Mouse (Mus musculus) adrenal gland, postnatal 25 days (tissue): Measurements from ENCODE around the gene Got2. TPM values are rescaled to one million over a fixed set of nuclear protein-coding genes. Genes with fewer than 3 reads are reported as not detected.
"Not testable (repeated sequence)": the region's sequence is repeated elsewhere in the genome, so short reads cannot be mapped to it uniquely, and the experiment has no call there.

ENCODE experiments used
- DNase-seq: peaks from one replicate; pipeline ENCODE4 v3.0.0; 2021; ENCODE audit warnings: mixed read lengths
- total RNA-seq: library from RNA; stranded (reverse); gene quantifications from 2 replicates; pipeline ENCODE4 v1.2.3, GENCODE M21; 2021

Got2 gene
- total RNA-seq, 1 experiment from 2014 or later, result 127 TPM

GRCm38 (mm10) chr8:95871690-95872089 is 16.7 kb downstream of the Got2 start:
- no peak for DNase-seq

- DNase-seq, result not testable (repeated sequence)
Measured at GRCm38 (mm10) chr8:95864851-95865250, 23.5 kb downstream of the Got2 start.

GRCm38 (mm10) chr8:95863761-95864440 is 24.4 kb downstream of the Got2 start:
- DNase-seq, result not testable (repeated sequence)

- no peak for DNase-seq
Measured at GRCm38 (mm10) chr8:95854174-95854573, 34.2 kb downstream of the Got2 start.

DNA sequence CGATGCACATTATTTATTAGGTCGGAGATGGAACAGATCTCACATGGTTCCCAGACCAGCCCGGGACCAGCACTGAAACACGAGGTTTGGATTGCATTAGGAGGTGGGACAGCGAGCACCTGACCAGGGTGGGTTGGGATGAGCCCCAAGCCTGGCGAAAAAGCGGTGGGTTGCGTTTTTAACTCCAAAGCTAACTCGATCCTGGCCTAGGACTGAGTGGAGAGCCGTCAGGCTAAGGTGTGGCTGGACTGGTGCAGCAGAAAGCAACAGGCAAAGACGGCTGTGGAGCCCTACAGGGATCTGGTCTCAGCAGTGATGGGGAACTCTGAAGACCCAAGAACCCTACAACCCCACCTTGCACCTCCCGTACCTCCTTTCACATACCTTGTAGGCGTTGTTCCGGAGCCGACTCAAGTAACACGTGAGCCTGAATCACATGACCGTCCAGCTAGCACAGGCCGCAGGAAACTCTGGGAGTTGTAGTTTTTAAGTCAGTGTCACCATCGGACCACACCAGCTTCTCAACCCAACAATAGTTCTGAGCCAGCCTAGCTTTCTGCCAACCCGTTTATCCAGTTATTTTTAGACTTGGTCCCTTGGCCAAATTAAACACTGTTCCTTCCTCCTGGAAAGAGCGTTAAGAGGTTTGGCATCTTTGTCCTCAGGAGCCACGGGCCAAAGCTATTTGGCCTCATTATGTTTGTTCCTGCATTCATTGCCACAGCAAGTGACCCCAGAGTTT is 35.1 kb downstream of the Got2 start, which contains the start of gene Slc38a7:
TSS of gene Slc38a7 (minus strand) at position 438 of the 742 bp plus-strand sequence.
- DNase-seq, result peak; percentile 52

DNA sequence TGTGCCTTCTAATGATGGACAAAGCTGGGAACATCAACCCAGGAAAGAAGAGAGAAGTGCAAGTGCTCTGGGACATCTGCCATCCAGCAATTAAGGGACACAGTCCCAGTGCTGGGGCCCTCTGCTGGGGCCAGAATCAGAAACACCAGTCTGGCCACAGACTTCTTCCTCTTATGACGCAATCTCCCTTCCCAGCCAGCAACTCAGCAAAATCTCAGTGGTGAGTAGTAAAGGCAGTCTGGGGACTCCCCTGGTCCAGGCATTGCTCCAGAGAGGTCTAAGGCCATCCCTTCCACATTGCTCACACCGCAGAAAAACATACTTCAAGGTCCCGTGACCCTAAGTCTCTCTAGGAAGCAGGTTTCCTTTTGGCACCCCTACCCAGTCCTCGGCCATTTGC is 36.1 kb downstream of the Got2 start:
- peak; percentile 34 for DNase-seq

DNA sequence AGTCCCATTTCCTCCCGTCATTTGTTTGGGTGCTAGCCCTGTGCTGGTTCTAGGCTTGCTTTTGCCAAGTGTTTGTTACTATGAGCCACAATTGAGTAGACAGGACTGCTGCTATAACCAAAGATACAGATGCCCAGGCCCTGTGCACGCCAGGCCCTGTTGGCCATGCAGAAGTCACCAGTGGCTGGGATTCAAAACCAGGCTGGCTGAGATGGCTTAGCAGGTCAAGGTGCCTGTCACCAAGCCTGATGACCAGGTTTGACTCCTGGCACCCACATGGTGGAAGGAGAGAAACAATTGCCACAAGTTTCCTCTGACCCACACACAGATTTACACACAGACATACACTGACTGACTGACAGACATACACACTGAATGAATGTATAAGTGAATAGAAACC is 38.0 kb downstream of the Got2 start:
- DNase-seq, result no peak

DNA sequence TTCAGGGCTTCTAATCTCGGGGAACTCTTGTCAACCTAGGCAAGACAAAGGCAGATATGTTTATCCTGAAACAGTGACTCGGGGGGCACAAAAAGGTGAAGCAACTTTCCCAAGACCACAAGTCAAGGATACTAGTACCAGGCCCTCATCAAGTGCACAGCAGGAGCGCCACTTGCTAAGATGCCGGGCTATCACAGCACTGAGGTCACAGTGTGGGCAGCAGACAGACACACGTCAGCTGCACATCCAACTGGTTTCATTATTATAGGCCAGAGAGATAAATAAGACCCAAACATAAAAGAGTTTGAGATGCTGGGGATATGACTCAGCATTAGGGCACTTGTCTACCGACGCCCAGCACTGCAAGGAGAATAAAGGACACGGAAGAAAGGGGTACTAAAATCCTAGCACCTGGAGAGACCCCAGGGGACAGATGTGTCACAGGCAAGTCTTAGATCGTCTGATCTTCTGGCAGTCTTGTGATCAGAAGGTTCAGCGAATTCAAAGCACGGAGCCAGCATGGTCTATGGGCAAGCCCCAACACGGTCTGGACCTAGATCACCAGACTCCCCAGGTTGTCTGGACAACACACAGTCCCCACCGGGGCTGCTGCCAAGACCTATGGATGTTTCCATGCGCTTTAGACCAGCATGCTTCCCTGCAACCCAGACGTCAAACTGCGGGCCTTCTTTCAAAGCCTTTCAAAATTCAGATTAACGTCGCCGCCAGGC is 39.4 kb downstream of the Got2 start:
- no peak for DNase-seq

- DNase-seq, result no peak
Measured at GRCm38 (mm10) chr8:95848061-95848551, 40.2 kb downstream of the Got2 start.

GRCm38 (mm10) chr8:95845026-95845425 is 43.3 kb downstream of the Got2 start:
- DNase-seq, result no peak

- no peak for DNase-seq
Measured at GRCm38 (mm10) chr8:95843968-95844367, 44.4 kb downstream of the Got2 start.

DNA sequence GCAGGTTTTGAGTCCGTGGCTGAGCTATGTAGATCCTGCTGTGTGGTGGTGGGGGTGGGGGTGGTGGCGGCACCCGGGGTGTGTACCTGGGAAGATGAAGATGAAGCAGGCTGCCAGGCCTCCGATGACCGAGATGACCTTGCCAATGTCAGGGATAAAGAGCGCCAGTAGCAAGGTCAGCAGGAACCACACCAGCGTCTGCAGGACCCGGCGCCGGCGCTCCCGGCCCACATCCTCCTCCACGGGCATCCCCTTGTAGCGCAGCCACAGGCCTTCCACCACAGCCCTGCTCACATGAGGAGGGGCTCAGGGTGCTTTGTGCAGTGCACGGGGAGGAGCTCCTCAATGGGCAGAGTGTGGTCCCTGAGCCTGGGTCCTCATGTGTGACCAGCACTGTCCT is 46.9 kb downstream of the Got2 start:
- DNase-seq, result no peak

DNA sequence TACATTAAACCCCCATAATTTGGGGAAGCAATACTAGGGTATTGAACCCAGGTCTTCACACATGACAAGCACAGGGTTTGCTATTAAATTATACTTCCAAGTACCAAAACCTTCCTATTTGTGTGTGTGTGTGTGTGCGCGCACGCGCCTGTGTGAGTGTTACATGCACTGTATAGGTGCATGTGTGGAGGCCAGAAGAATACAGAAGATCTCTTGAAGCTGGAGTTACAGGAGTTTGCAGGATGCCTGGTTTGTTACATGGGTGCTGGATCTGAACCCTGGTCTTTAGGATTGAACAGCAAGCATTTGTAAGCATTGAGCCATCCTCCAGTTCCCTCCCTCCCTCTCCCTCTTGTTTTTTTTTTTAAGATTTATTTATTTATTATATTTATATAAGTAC is 49.1 kb downstream of the Got2 start:
- no peak for DNase-seq

GRCm38 (mm10) chr8:95837266-95837665 is 51.1 kb downstream of the Got2 start:
- DNase-seq, result no peak

- no peak for DNase-seq
Measured at GRCm38 (mm10) chr8:95835891-95836290, 52.5 kb downstream of the Got2 start.

DNA sequence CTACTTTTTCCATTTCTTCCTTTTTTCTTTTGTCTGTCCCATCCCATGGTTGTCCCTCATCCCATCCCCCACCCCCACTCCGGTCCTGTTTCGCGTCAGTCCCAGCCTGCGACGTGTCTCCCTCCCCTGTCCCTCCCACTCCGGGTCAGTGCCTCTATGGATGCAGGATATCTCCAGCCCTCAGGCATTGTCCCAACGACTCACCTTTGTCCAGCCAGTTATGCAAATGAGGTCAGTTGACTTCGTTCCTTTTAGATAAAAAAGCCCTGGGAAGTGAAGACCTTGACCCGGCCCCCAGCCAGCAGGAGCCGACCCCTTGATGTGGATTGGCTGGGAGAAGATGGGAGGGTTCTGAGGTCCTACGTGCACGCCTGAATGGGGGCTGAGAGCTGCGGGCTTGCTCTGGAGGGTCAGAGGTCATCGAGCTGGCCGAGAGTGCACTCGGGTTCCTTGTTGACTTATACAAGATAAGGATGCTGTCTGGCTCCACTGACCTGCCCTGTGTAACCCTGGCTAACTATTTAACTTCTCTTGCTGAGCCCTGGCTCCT is 54.8 kb downstream of the Got2 start:
- no peak for DNase-seq

GRCm38 (mm10) chr8:95832603-95833434 is 55.5 kb downstream of the Got2 start:
- peak; percentile 76 for DNase-seq

DNA sequence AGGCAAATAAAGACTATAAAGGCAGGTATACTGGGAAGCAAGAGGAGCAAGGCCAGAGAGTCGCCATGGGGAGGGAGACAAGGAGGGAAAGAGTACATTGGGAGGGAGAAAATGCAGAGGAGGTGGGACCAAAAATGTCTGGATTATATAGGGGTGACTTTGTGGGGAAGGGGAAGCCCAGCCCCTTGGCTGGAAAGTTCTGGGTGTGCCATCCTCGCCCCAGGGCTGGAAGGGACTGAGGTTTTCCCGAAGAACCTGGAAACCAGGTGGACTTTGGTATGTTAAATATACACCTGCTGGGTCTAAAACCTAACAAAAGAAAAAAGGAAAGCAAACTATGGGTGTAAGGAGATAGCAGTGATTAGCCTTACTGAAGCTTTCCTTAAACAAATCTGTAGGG is 58.2 kb downstream of the Got2 start:
- DNase-seq, result no peak

- DNase-seq, result not testable (repeated sequence)
Measured at GRCm38 (mm10) chr8:95825162-95825561, 63.2 kb downstream of the Got2 start, which contains the start of gene Sap18b. Gene Sap18b, plus strand, starts transcription at chr8:95825346.

- no peak for DNase-seq
Measured at GRCm38 (mm10) chr8:95822699-95823098, 65.6 kb downstream of the Got2 start.

DNA sequence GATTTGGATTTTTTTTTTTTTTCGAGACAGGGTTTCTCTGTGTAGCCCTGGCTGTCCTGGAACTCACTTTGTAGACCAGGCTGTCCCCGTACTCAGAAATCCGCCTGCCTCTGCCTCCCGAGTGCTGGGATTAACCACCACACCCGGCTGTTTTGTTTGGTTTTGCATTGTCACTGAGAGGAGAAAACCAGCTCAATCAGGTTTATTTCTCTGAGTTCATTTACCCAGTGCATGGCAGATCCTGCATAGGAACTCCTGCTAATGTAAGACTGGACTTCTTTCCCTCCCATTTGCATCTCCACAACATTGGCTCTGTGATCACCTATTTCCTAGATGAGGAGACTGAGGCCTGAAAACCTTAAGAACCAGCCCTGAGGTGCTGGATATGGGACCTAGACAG is 66.3 kb downstream of the Got2 start:
- no peak for DNase-seq

- no peak for DNase-seq
Measured at GRCm38 (mm10) chr8:95821266-95821665, 67.1 kb downstream of the Got2 start.
